Mouse (Mus musculus) heart, postnatal 10 days (tissue): Measurements from ENCODE around the gene Nat8l. TPM values are rescaled to one million over a fixed set of nuclear protein-coding genes. Genes with fewer than 3 reads are reported as not detected.
A peak's percentile ranks its signal among the peaks of the same experiment; 100 is the strongest.

Source experiments
- DNase-seq, 2 experiments: peaks; one replicate each; pipeline ENCODE4 v3.0.0; 2021
- intact Hi-C: fragments of 180-260 bp; cut with DNase I; formaldehyde crosslinking; loops from one replicate; pipeline ENCODE4 v1.15.1; 2025
- total RNA-seq, 2 experiments: library from RNA; stranded (reverse); gene quantifications; 2 replicates each; pipeline ENCODE4 v1.2.3; 2021

The Nat8l gene
- total RNA-seq, 2 experiments from 2014 or later, result 1.8 to 2.4 TPM

GRCm38 (mm10) chr5:34001401-34001800 lies 5.6 kb downstream of the Nat8l start:
- intact Hi-C loops, result no loop called here
- DNase-seq, result no peak

GRCm38 (mm10) chr5:34002636-34003035 lies 6.9 kb downstream of the Nat8l start:
- intact Hi-C loops, result no loop called here
- no peak for DNase-seq

GRCm38 (mm10) chr5:34004618-34005017 lies 8.8 kb downstream of the Nat8l start:
- intact Hi-C loops, result no loop called here
- DNase-seq, result no peak

- intact Hi-C loops, result no loop called here
- no peak for DNase-seq
Measured at GRCm38 (mm10) chr5:34006832-34007231, 11.0 kb downstream of the Nat8l start.

- no peak for DNase-seq
- intact Hi-C loops, result no loop called here
Measured at GRCm38 (mm10) chr5:34007392-34007941, 11.7 kb downstream of the Nat8l start.

- intact Hi-C loops, result no loop called here
Measured at GRCm38 (mm10) chr5:34014652-34015051, 18.9 kb downstream of the Nat8l start.

GRCm38 (mm10) chr5:34018968-34019367 lies 23.2 kb downstream of the Nat8l start:
- no peak for DNase-seq
- intact Hi-C loops, result no loop called here

More at GRCm38 (mm10) chr5:34014652-34015051, 18.9 kb downstream of the Nat8l start:
- DNase-seq, result no peak

- DNase-seq, result no peak
- intact Hi-C loops, result no loop called here
Measured at GRCm38 (mm10) chr5:34030101-34030500, 34.3 kb downstream of the Nat8l start.

GRCm38 (mm10) chr5:34031022-34031421 lies 35.2 kb downstream of the Nat8l start:
- intact Hi-C loops, result no loop called here
- no peak for DNase-seq

GRCm38 (mm10) chr5:34032520-34032919 lies 36.7 kb downstream of the Nat8l start:
- peak; percentile 8 to 31 for DNase-seq
- intact Hi-C loops, result no loop called here

Other genes with a start within 250 kb of the Nat8l start
- gene Letm1, start 213.2 kb upstream of the Nat8l start, total RNA-seq, result 100 to 1,000 TPM; 118 to 135 TPM
- 10 to 100 TPM; 54.4 to 66.9 TPM for gene Nsd2, start 175.3 kb upstream of the Nat8l start, total RNA-seq
- gene Nelfa, start 59.6 kb upstream of the Nat8l start, total RNA-seq, result 10 to 100 TPM; 12.6 to 15.3 TPM
- gene Gm1673, start 12.6 kb upstream of the Nat8l start, total RNA-seq, result 1 to 10 TPM; 7.0 to 7.5 TPM
- 1 to 10 TPM; 2.1 to 5.4 TPM for gene Poln, start 173.5 kb downstream of the Nat8l start, total RNA-seq
- 1 to 10 TPM; 6.9 to 7.4 TPM for gene Haus3, start 173.5 kb downstream of the Nat8l start, total RNA-seq
- 100 to 1,000 TPM; 109 to 119 TPM for gene Mxd4, start 191.7 kb downstream of the Nat8l start, total RNA-seq